Mouse (Mus musculus) retina, postnatal 7 days (tissue): Measurements from ENCODE around the gene Acsm4.

Source experiments
- DNase-seq: peaks from one replicate; pipeline ENCODE4 v3.0.0-alpha.2; 2012; ENCODE audit warnings: low read depth, low spot score

Acsm4 gene

DNA sequence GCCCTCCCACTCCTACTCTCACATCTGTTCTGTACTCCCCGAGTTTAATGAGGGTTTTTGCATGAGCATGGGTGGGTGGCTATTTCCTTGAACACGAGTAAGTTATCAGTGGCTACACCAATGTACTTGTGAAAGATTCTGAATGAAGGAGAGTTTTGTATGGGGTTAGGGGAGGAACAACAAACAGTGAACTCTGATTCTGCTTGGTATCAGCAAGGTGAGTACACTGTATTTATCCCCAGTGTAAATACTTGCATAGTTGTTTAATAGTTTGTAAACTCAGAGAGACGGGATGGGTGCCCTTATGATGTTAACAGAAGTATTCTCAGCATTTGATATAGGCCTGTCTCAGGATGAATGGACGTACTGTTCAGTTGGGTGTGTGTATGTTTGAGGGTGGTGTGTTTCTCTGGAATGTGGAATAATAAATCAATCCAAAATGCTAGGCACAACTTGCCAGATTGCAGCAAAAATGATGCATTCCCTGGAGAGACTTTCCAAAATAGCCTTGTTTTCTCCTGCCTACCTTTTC, 72.4 kb downstream of the Acsm4 start:
- no peak for DNase-seq
